Mouse (Mus musculus) testis, adult 2 months (tissue): ENCODE results near the gene Timp1. TPM values are rescaled to one million over a fixed set of nuclear protein-coding genes. Genes with fewer than 3 reads are reported as not detected.

Source experiments
- H3K27ac ChIP-seq: fragments of 200-500 bp; 2 replicates; pipeline ENCODE4 v1.5.1; 2012; ENCODE audit warnings: low read depth, low read length; ENCODE audit not compliant: control insufficient read depth, insufficient read depth
- H3K27me3 ChIP-seq: fragments of 200-500 bp; 2 replicates; pipeline ENCODE4 v1.6.1; 2012; ENCODE audit warnings: mild to moderate bottlenecking, low read length, moderate library complexity; ENCODE audit not compliant: control insufficient read depth, insufficient read depth
- H3K36me3 ChIP-seq: fragments of 200-500 bp; 2 replicates; pipeline ENCODE4 v1.6.1; 2012; ENCODE audit warnings: mild to moderate bottlenecking, low read length; ENCODE audit not compliant: control insufficient read depth, insufficient read depth
- H3K4me1 ChIP-seq: fragments of 200-500 bp; 2 replicates; pipeline ENCODE4 v1.6.1; 2012; ENCODE audit warnings: low read length; ENCODE audit not compliant: control insufficient read depth, insufficient read depth
- H3K4me3 ChIP-seq: fragments of 200-500 bp; 2 replicates; pipeline ENCODE4 v1.5.1; 2012; ENCODE audit warnings: low read depth, mild to moderate bottlenecking, low read length, moderate library complexity, mixed read lengths; ENCODE audit not compliant: control insufficient read depth
- CTCF ChIP-seq: fragments of 200-500 bp; IDR thresholded peaks from 2 replicates; pipeline ENCODE4 v1.5.1; 2012; ENCODE audit warnings: low read depth, mild to moderate bottlenecking, inconsistent platforms, low read length, moderate library complexity; ENCODE audit not compliant: control insufficient read depth, insufficient read depth, insufficient replicate concordance
- POLR2A ChIP-seq: fragments of 200-500 bp; IDR thresholded peaks from 2 replicates; pipeline ENCODE4 v1.6.1; 2012; ENCODE audit warnings: low read depth, mild to moderate bottlenecking, inconsistent platforms, low read length, moderate library complexity; ENCODE audit not compliant: control insufficient read depth
- polyA plus RNA-seq: library from polyadenylated mRNA; depleted of rRNA; stranded (reverse); fragments of >200 nt; gene quantifications from 2 replicates; pipeline ENCODE4 v1.2.3, GENCODE M21; 2012; rRNA removed

Timp1 gene
- polyA plus RNA-seq, 1 experiment = 2.4 TPM

- TF ChIP-seq POLR2A (no peak), CTCF (no peak)
- no peak overlapping the region for H3K4me3 ChIP-seq
- H3K27me3 ChIP-seq = no peaks in the 10 kb centered on the region
- H3K27ac ChIP-seq = no peak overlapping the region
- H3K36me3 ChIP-seq = no peaks in the 10 kb centered on the region
- H3K4me1 ChIP-seq = no peaks in the 10 kb centered on the region
Measured at GRCm38 (mm10) chrX:20913726-20914125, 43.8 kb downstream of the Timp1 start.

DNA sequence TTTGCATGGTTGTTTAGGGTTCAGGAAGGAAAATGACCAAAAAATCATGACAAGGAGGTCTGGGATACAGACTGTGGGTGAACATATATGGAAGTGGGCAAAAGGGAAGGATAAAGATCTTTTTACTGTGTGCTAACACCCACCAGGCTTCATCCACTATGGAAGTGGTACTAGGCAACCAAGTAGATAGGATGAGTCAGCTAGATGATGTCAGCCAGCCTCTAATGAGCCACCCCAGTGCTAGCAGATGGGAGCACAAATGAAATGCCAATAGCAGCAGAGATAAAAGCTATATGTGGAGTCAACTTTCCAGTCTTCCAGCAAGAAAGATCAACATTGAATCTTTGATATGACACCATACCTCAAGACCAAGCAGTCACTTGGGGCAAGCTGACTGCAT lies 45.1 kb downstream of the Timp1 start:
- no peaks in the 10 kb centered on the region for H3K27me3 ChIP-seq
- no peaks in the 10 kb centered on the region for H3K36me3 ChIP-seq
- TF ChIP-seq CTCF (no peak), POLR2A (no peak)
- no peaks in the 10 kb centered on the region for H3K4me1 ChIP-seq
- no peak overlapping the region for H3K4me3 ChIP-seq
- H3K27ac ChIP-seq = no peak overlapping the region

- no peak for TF ChIP-seq POLR2A
- TF ChIP-seq CTCF = no peak
- no peak overlapping the region for H3K27ac ChIP-seq
- H3K36me3 ChIP-seq = no peaks in the 10 kb centered on the region
- peaks cover 3% of the 10 kb centered on the region for H3K4me1 ChIP-seq
- no peaks in the 10 kb centered on the region for H3K27me3 ChIP-seq
- H3K4me3 ChIP-seq = peak overlapping the region; percentile 80
Measured at GRCm38 (mm10) chrX:20920249-20920843, 50.4 kb downstream of the Timp1 start.

DNA sequence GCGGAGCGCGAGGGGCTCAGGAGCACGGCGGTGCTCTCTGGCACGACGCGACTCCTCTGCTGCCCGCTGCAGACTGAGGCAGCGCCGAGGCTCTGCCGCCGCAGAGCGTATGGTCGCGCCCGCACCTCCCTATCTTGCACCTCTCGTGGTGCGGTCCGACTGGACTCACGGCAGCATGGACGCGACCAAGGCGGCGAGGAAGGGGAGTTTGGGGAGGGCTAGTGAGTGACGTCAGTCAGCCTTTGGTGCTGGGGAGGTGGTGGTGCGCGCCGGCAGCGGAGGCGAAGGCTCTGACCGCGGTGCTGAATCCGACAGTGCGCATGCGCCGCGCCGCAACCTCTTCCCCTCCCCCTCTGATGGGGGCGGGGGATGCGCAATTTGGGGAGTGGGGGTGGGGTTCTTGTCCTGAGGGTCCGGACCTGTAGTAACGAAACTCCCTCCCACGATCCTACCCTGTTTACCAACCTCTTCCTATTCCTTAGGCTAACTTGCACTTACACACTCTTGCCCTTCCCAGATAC lies 50.9 kb downstream of the Timp1 start, which contains the start of gene Syn1:
TSS of gene Syn1 (minus strand) at position 161 of the 521 bp plus-strand sequence.
- Histone ChIP-seq H3K27me3 (no peaks in the 10 kb centered on the region), H3K36me3 (no peaks in the 10 kb centered on the region), H3K4me1 (peaks cover 3% of the 10 kb centered on the region), H3K4me3 (peak within 1 kb of the TSS; percentile 80), H3K27ac (no peak within 1 kb of the TSS)
- no peak for TF ChIP-seq CTCF
- no peak for TF ChIP-seq POLR2A

DNA sequence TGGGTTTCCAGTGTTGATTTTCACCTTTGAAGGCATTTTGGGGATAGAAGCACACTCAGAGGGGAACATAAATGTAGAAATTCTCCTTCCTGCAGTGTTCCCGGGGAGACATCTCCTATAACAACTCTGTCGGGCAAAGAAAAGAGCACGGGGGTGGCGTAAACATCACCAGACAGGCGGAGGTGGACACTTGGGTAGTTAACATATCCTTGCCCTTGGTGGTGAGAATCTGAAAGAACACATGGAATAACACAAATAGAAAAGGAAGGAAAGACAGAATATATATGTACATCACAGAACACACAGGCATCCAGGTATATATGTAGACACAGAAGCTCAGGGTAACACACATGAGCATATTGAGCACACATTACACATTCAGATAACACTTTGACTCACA lies 51.4 kb downstream of the Timp1 start:
- Histone ChIP-seq H3K4me3 (no peak overlapping the region), H3K36me3 (no peaks in the 10 kb centered on the region), H3K27ac (no peak overlapping the region), H3K27me3 (no peaks in the 10 kb centered on the region), H3K4me1 (peaks cover 3% of the 10 kb centered on the region)
- TF ChIP-seq CTCF (no peak), POLR2A (no peak)

GRCm38 (mm10) chrX:20923506-20923905 lies 53.5 kb downstream of the Timp1 start:
- TF ChIP-seq CTCF = no peak
- no peak for TF ChIP-seq POLR2A
- Histone ChIP-seq H3K27me3 (no peaks in the 10 kb centered on the region), H3K36me3 (no peaks in the 10 kb centered on the region), H3K4me3 (no peak overlapping the region), H3K4me1 (peaks cover 3% of the 10 kb centered on the region), H3K27ac (no peak overlapping the region)

Other genes starting within 250 kb of the Timp1 start
- gene Uba1, start 211.8 kb upstream of the Timp1 start, polyA plus RNA-seq = 122 and 144 TPM in 2 replicates
- 135 and 145 TPM in 2 replicates for gene Cdk16, start 182.2 kb upstream of the Timp1 start, polyA plus RNA-seq
- 4.9 and 5.6 TPM in 2 replicates for gene Usp11, start 166.3 kb upstream of the Timp1 start, polyA plus RNA-seq
- 25.5 and 29.4 TPM in 2 replicates for gene Araf, start 72.4 kb upstream of the Timp1 start, polyA plus RNA-seq
- 0.16 TPM in 2 replicates for gene Syn1, start 50.8 kb downstream of the Timp1 start, polyA plus RNA-seq
- 1.0 and 1.8 TPM in 2 replicates for gene Cfp, start 61.4 kb downstream of the Timp1 start, polyA plus RNA-seq
- gene Elk1, start 80.4 kb downstream of the Timp1 start, polyA plus RNA-seq = 1.8 and 1.9 TPM in 2 replicates
- gene Uxt, start 91.9 kb downstream of the Timp1 start, polyA plus RNA-seq = 5.9 and 6.3 TPM in 2 replicates
- 0.30 and 0.31 TPM in 2 replicates for gene Zfp182, start 192.2 kb downstream of the Timp1 start, polyA plus RNA-seq
- 40.9 and 62.3 TPM in 2 replicates for gene Spaca5, start 198.2 kb downstream of the Timp1 start, polyA plus RNA-seq
- gene Zfp300, start 219.4 kb downstream of the Timp1 start, polyA plus RNA-seq = 0.05 and 0.09 TPM in 2 replicates
- gene Ssxa1, start 245.7 kb downstream of the Timp1 start, polyA plus RNA-seq = 0.60 and 1.8 TPM in 2 replicates